Mouse (Mus musculus) neural tube, embryonic 11.5 days (tissue): ENCODE data around the gene Adamts9. TPM values are rescaled to one million over a fixed set of nuclear protein-coding genes. Genes with fewer than 3 reads are reported as not detected.

Experiments
- ATAC-seq: fragments of 200-750 bp; cut with Nextera tagmentation; 2 replicates; pipeline ENCODE4 v1.8.0; 2017; ENCODE audit warnings: moderate number of reproducible peaks, mild to moderate bottlenecking, moderate TSS enrichment, moderate library complexity; ENCODE audit not compliant: insufficient read depth, low FRiP score, low TSS enrichment
- DNase-seq: peaks from one replicate; pipeline ENCODE4 v3.0.0-alpha.2; 2015; ENCODE audit warnings: low spot score
- H3K27ac ChIP-seq: fragments of 300-500 bp; sonication (generic); 2 replicates; pipeline ENCODE4 v1.5.1; 2014; ENCODE audit warnings: low read depth, mild to moderate bottlenecking, low read length
- H3K27me3 ChIP-seq: fragments of 300-500 bp; sonication (generic); 2 replicates; pipeline ENCODE4 v1.6.1; 2014; ENCODE audit warnings: mild to moderate bottlenecking, low read length, mixed read lengths; ENCODE audit not compliant: control insufficient read depth, insufficient read depth
- H3K36me3 ChIP-seq: fragments of 300-500 bp; sonication (generic); 2 replicates; pipeline ENCODE4 v1.6.1; 2014; ENCODE audit warnings: mild to moderate bottlenecking, low read length, moderate library complexity, mixed read lengths; ENCODE audit not compliant: control insufficient read depth, insufficient read depth
- H3K4me1 ChIP-seq: fragments of 300-500 bp; sonication (generic); 2 replicates; pipeline ENCODE4 v1.6.1; 2014; ENCODE audit warnings: low read length, mixed read lengths; ENCODE audit not compliant: control insufficient read depth, insufficient read depth
- H3K4me2 ChIP-seq: fragments of 300-500 bp; sonication (generic); 2 replicates; pipeline ENCODE4 v1.6.1; 2014; ENCODE audit warnings: low read depth, mild to moderate bottlenecking, moderate library complexity
- H3K4me3 ChIP-seq: fragments of 300-500 bp; sonication (generic); 2 replicates; pipeline ENCODE4 v1.5.1; 2014; ENCODE audit warnings: low read depth, low read length
- H3K9ac ChIP-seq: fragments of 300-500 bp; sonication (generic); 2 replicates; pipeline ENCODE4 v1.6.1; 2014; ENCODE audit warnings: mild to moderate bottlenecking, low read length
- H3K9me3 ChIP-seq: fragments of 300-500 bp; sonication (generic); 2 replicates; pipeline ENCODE4 v1.6.1; 2016; ENCODE audit warnings: low read length; ENCODE audit not compliant: control insufficient read depth
- WGBS: fragments of 180-500 bp; shearing (Covaris S2); extraction: QIAGEN DNeasy Blood & Tissue Kit; methylation state at CpG from one replicate; pipeline ENCODE4 v1.1.7; 2014; 5-methylcytosine and 5-hydroxymethylcytosine counted together
- polyA plus RNA-seq: library from polyadenylated mRNA; unstranded; fragments of >200 nt; fragmentation: Nextera tagmentation; extraction: Ambion mirVana; gene quantifications from 2 replicates; pipeline ENCODE4 v1.2.1, GENCODE M21; 2014

Adamts9 gene
- polyA plus RNA-seq, 1 experiment from 2014 or later, result 1.4 TPM

DNA sequence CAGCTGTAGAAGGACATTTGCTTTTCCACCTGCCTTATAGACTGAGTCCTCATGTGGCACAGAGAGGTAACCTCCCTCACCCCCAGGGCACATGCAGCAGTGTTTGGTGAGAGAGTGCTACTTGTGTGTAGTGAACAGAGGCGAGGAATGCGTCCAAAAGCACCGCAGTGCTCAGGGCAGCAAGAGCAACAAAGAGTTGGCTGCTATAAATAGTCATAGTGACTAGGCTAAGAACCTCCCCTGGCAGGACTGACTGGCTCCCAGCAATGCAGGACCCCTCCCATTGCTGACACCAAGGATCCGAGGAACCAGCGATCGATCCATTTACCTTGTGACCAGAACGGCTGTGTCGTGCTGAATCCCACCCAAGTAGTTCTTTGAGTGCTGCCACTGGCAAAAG lies 33.9 kb downstream of the Adamts9 start:
- Histone ChIP-seq H3K4me2 (no peak overlapping the region), H3K36me3 (no peaks in the 10 kb centered on the region)
- ATAC-seq, result no peak

DNA sequence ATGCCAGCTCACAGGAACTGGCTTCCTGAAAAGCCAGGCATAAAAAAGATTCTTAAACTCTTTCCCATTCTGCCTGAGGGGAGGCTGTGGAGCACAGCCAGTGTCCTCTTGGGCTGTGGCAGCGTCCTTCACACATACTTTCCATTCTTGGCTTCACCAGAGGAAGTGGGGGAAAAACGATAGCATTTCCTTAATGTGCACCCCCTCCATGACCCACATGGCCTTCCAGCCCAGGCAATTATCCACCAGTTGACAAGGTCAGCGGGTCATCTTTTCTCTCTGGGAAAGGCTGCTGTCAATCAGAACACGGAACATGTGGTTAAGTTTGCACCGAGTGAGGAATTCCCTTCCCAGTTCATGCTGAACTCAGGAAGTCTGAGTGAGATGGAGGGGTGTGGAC lies 37.4 kb downstream of the Adamts9 start:
- Histone ChIP-seq H3K4me1 (no peaks in the 10 kb centered on the region), H3K27ac (no peak overlapping the region), H3K9me3 (no peaks in the 10 kb centered on the region), H3K4me3 (no peak overlapping the region), H3K4me2 (no peak overlapping the region), H3K36me3 (no peaks in the 10 kb centered on the region), H3K9ac (no peak overlapping the region), H3K27me3 (no peaks in the 10 kb centered on the region)
- ATAC-seq (no peak), DNase-seq (no peak)
- WGBS, result 40% methylated on average over 5 of the region's 5 CpGs

More for the DNA sequence above, 33.9 kb downstream of the Adamts9 start:
- Histone ChIP-seq H3K9me3 (no peaks in the 10 kb centered on the region), H3K4me3 (no peak overlapping the region), H3K27ac (no peak overlapping the region), H3K27me3 (no peaks in the 10 kb centered on the region), H3K9ac (no peak overlapping the region), H3K4me1 (no peaks in the 10 kb centered on the region)
- DNase-seq, result no peak
- WGBS, result 45% methylated on average over 8 of the region's 8 CpGs

DNA sequence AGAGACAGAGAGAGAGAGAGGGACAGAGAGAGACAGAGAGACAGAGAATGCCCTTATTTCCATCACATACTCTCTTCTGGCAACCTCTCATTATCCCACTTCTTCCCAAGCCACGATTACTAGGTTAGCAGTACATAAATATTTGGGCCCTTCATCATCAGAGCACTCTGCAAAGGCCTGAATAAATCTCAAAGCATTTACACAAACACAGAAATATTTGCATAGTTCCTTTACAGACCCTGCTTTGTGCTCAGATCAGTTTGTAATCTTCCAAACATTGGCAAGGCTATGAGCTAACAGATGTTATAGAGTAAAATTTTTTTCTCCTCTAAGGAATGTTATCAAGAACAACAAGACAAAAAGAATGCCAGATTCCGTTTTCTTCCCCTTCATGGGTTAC lies 38.8 kb downstream of the Adamts9 start:
- no peak overlapping the region for H3K4me2 ChIP-seq
- no peak overlapping the region for H3K27ac ChIP-seq
- no peaks in the 10 kb centered on the region for H3K9me3 ChIP-seq
- no peaks in the 10 kb centered on the region for H3K27me3 ChIP-seq
- no peak overlapping the region for H3K4me3 ChIP-seq
- H3K36me3 ChIP-seq, result no peaks in the 10 kb centered on the region
- 74% methylated on average over 2 of the region's 2 CpGs for WGBS
- no peaks in the 10 kb centered on the region for H3K4me1 ChIP-seq
- no peak overlapping the region for H3K9ac ChIP-seq
- ATAC-seq, result no peak
- DNase-seq, result no peak

DNA sequence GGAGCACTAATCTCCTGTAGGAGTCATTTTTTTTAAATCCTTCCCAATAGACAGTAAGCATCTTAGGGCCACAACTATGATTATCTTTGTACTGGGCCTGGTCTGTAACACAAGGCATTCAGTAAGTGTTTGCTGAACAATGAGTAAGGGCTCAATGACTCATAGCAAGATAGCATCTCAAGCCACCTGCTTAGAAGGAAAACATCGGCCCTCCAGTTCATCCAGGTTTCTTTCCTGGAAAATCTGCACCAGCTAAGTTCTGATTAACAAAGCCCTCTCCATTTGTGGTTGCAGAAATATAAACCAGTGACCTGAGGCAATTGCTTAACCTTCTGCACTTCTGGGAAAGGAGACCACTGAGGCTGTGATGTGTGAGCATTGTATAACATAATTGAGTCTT lies 39.3 kb downstream of the Adamts9 start:
- H3K4me3 ChIP-seq, result no peak overlapping the region
- no peak overlapping the region for H3K27ac ChIP-seq
- H3K9ac ChIP-seq, result no peak overlapping the region
- WGBS, result 80% methylated on average over 1 of the region's 1 CpGs
- no peak for ATAC-seq
- H3K36me3 ChIP-seq, result no peaks in the 10 kb centered on the region
- H3K9me3 ChIP-seq, result no peaks in the 10 kb centered on the region
- no peak for DNase-seq
- H3K4me1 ChIP-seq, result no peaks in the 10 kb centered on the region
- no peak overlapping the region for H3K4me2 ChIP-seq
- no peaks in the 10 kb centered on the region for H3K27me3 ChIP-seq

DNA sequence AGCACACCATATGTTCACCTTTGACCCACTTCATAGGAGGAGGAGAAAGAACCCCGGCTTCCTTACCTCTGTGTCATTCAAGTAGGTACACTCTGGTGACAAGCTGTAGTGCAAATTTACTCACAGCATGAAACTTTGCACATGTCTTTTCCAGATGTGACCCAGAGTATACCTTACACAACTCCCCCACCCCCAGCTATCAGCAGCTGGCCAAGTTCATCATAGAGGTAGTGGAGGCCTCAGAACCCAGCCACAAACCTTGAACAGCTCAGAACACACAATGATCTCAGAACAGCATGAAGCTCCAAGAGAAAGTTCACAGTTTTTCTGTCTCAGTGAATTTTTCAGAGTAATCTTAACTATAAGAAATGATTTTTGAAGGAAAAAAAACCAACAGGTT lies 51.8 kb downstream of the Adamts9 start:
- Histone ChIP-seq H3K9ac (no peak overlapping the region), H3K27me3 (no peaks in the 10 kb centered on the region), H3K4me2 (no peak overlapping the region), H3K4me1 (no peaks in the 10 kb centered on the region), H3K27ac (no peak overlapping the region), H3K4me3 (no peak overlapping the region), H3K36me3 (no peaks in the 10 kb centered on the region), H3K9me3 (no peaks in the 10 kb centered on the region)
- ATAC-seq, result no peak
- WGBS, result 55% methylated on average over 1 of the region's 1 CpGs
- DNase-seq, result no peak

DNA sequence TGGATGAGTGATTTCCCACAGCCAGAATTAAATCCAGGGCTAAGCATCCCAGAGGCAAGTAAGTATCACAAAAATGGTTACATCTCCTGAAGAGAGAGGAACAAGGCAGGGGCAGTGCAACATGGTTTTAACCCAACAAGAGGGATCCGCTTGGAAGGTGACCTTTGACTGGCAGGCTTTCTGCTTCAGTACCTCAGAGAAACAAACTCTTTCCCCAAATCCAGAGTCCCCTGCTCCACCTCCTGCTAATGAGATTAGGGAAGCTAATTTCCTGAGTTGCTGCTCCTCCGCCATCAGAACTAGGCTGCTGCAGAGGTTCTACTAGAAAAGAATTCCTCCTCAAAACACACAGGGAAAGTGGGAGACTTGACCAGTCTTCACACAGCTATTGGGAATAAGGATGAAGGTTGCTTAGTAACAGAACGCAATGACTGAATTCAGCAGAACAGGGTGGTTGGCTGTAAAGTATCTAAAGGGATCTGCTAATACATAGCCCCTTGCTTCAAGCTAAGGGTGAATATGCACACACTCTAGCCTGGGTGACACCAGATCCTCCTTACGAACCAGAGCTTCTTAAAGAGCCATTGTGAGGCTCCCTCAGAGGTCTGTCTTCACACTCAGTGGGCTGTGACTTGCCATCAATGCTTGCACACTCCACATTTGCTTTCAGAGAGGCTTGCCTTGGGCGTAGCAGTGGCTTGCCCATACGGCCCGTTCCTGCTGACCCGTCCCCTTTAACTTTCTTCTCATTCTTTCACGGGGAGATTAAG lies 60.0 kb downstream of the Adamts9 start:
- no peaks in the 10 kb centered on the region for H3K27me3 ChIP-seq
- no peaks in the 10 kb centered on the region for H3K4me1 ChIP-seq
- no peak overlapping the region for H3K9ac ChIP-seq
- no peak for DNase-seq
- no peak for ATAC-seq
- H3K4me3 ChIP-seq, result no peak overlapping the region
- no peaks in the 10 kb centered on the region for H3K9me3 ChIP-seq
- no peak overlapping the region for H3K27ac ChIP-seq
- no peaks in the 10 kb centered on the region for H3K36me3 ChIP-seq
- 60% methylated on average over 9 of the region's 9 CpGs for WGBS
- H3K4me2 ChIP-seq, result no peak overlapping the region

DNA sequence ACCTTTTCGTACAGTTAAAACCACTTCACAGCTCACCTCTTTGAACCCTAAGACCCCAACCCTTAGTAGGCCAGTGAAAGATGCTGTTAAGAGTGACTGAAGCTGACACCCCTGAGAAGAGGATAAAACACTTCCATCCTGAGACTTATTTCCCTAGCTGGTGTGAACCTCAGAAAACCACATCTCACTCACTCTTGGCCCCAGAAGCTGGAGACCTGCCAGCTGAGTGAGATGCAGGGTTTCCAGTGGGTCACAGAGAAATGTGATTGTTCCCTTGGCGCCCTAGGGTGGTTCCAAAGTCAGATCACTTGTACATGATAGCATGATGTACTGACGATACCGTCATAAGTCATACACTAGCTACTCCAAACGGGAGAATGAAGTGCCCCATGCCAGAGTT lies 60.8 kb downstream of the Adamts9 start:
- WGBS, result 83% methylated on average over 5 of the region's 5 CpGs
- H3K4me2 ChIP-seq, result no peak overlapping the region
- no peak for DNase-seq

DNA sequence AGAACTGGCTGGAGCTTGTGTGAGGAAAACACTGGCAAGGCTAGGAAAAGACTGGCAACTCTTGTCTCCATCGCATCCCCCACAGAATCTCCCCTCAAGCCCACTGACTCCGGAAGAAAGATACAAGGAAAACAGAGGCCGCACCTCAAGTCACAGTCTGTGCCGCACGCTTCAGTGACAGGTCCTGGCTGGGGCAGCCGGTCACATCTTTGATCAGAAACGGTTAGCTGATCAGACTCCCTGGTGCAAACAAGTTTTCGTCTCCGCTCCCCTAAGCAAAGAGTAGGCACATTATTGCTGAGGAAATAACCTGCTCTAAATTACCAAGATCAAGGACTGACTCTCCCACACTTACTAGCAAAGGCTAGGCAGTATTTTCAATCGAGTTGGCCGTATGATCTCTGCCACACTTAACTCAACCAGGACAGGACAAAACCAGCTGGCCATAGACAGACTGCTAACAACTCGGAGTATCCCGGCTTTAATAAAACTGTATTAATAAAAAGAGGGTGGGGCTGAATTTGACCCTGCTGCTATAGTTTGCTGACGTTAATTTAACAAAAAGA lies 63.5 kb downstream of the Adamts9 start:
- Histone ChIP-seq H3K4me1 (no peaks in the 10 kb centered on the region), H3K27ac (no peak overlapping the region), H3K27me3 (no peaks in the 10 kb centered on the region), H3K9ac (no peak overlapping the region), H3K9me3 (no peaks in the 10 kb centered on the region), H3K4me2 (no peak overlapping the region), H3K36me3 (no peaks in the 10 kb centered on the region), H3K4me3 (no peak overlapping the region)
- whole genome bisulfite sequencing, result 84% methylated on average over 14 of the region's 14 CpGs
- DNase-seq, result no peak
- no peak for ATAC-seq

More for the DNA sequence above, 60.8 kb downstream of the Adamts9 start:
- no peak overlapping the region for H3K4me3 ChIP-seq
- no peak overlapping the region for H3K27ac ChIP-seq
- H3K9ac ChIP-seq, result no peak overlapping the region
- no peak for ATAC-seq
- no peaks in the 10 kb centered on the region for H3K27me3 ChIP-seq
- H3K4me1 ChIP-seq, result no peaks in the 10 kb centered on the region
- H3K36me3 ChIP-seq, result no peaks in the 10 kb centered on the region
- no peaks in the 10 kb centered on the region for H3K9me3 ChIP-seq

DNA sequence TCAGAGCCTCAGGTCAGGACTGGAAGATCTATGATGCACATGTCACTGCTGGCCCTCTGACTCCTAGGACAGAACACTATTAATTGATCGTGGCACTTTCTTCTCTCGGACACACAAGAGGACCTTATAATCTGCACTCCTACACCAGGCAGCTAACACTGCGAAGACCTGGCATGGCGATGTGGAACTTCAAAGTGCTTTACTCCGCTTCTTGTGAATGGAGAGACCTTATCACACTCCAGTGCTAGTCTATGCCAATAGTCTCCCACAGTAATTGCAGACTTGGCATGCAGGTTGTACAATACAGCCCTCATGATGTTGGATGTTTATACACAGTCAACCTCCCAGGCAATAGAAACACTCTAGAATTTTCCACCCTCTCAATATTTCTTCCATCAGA lies 64.5 kb downstream of the Adamts9 start:
- no peak overlapping the region for H3K4me3 ChIP-seq
- H3K27ac ChIP-seq, result no peak overlapping the region
- DNase-seq, result no peak
- H3K4me2 ChIP-seq, result no peak overlapping the region
- H3K9ac ChIP-seq, result no peak overlapping the region
- H3K36me3 ChIP-seq, result no peaks in the 10 kb centered on the region
- no peaks in the 10 kb centered on the region for H3K9me3 ChIP-seq
- 90% methylated on average over 5 of the region's 5 CpGs for WGBS
- no peaks in the 10 kb centered on the region for H3K27me3 ChIP-seq
- H3K4me1 ChIP-seq, result no peaks in the 10 kb centered on the region
- ATAC-seq, result no peak
